Mouse (Mus musculus): ENCODE data around the gene Ophn1.

GRCm38 (mm10) chrX:98751279-98751817 is 139.5 kb downstream of the Ophn1 start:
- TF ChIP-seq CTCF (IDR thresholded peaks at IDR 0.05; ENCODE audit: control insufficient read depth, insufficient read depth, low read length) (no peak), POLR2A (IDR thresholded peaks at IDR 0.05; ENCODE audit: borderline replicate concordance, control insufficient read depth, low read depth, low read length) (no peak)
